Mouse (Mus musculus): ENCODE data around the gene Pdpk1. TPM values are rescaled to one million over a fixed set of nuclear protein-coding genes. Genes with fewer than 3 reads are reported as not detected.

Pdpk1 gene
- polyA plus RNA-seq, 1 experiment from 2014 or later = 38.6 TPM

DNA sequence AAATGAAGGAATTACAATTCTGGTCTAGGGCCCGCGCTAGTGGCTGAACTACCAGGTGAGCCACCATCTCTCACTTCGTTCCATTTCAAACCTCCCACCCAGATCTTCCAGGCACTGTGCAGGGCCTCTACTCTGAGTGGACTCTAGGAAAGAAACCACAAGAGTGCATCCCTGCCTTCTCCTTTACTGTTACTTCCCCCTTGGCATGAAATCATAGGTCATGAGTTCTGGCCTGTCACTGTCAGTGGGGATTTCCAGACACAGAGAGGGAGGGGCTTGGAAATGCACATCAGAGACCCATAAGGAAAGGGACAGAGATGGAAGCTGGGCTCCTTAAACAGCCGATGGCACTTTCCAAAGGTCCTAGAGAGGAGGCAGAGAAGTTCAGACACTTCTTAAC lies 21.0 kb upstream of the Pdpk1 start:
- Histone ChIP-seq H3K4me1 (peaks cover 20% of the 10 kb centered on the region), H3K9me3 (no peaks in the 10 kb centered on the region), H3K4me2 (no peak overlapping the region), H3K4me3 (no peak overlapping the region), H3K36me3 (peaks cover 11% of the 10 kb centered on the region), H3K27ac (no peak overlapping the region), H3K27me3 (no peaks in the 10 kb centered on the region), H3K9ac (no peak overlapping the region)
- 80% methylated on average over 4 of the region's 4 CpGs for WGBS
- ATAC-seq (ENCODE audit: insufficient number of reproducible peaks, low FRiP score, low TSS enrichment, low read depth) = no peak

- Histone ChIP-seq H3K9ac (no peak overlapping the region), H3K27me3 (no peaks in the 10 kb centered on the region), H3K4me2 (no peak overlapping the region), H3K4me1 (peaks cover 20% of the 10 kb centered on the region), H3K9me3 (no peaks in the 10 kb centered on the region), H3K27ac (no peak overlapping the region), H3K4me3 (no peak overlapping the region), H3K36me3 (peaks cover 15% of the 10 kb centered on the region)
- 80% methylated on average over 5 of the region's 5 CpGs for WGBS
- ATAC-seq (ENCODE audit: insufficient number of reproducible peaks, low FRiP score, low TSS enrichment, low read depth) = no peak
Measured at GRCm38 (mm10) chr17:24170729-24171128, 20.0 kb upstream of the Pdpk1 start.

GRCm38 (mm10) chr17:24170125-24170524 lies 19.4 kb upstream of the Pdpk1 start:
- Histone ChIP-seq H3K4me2 (peak overlapping the region; percentile 85), H3K9me3 (no peaks in the 10 kb centered on the region), H3K4me3 (peak overlapping the region; percentile 83), H3K9ac (peak overlapping the region; percentile 90), H3K4me1 (peaks cover 26% of the 10 kb centered on the region), H3K36me3 (peaks cover 20% of the 10 kb centered on the region), H3K27ac (peak overlapping the region; percentile 99), H3K27me3 (no peaks in the 10 kb centered on the region)
- WGBS = 60% methylated on average over 3 of the region's 3 CpGs
- no peak for ATAC-seq (ENCODE audit: insufficient number of reproducible peaks, low FRiP score, low TSS enrichment, low read depth)

DNA sequence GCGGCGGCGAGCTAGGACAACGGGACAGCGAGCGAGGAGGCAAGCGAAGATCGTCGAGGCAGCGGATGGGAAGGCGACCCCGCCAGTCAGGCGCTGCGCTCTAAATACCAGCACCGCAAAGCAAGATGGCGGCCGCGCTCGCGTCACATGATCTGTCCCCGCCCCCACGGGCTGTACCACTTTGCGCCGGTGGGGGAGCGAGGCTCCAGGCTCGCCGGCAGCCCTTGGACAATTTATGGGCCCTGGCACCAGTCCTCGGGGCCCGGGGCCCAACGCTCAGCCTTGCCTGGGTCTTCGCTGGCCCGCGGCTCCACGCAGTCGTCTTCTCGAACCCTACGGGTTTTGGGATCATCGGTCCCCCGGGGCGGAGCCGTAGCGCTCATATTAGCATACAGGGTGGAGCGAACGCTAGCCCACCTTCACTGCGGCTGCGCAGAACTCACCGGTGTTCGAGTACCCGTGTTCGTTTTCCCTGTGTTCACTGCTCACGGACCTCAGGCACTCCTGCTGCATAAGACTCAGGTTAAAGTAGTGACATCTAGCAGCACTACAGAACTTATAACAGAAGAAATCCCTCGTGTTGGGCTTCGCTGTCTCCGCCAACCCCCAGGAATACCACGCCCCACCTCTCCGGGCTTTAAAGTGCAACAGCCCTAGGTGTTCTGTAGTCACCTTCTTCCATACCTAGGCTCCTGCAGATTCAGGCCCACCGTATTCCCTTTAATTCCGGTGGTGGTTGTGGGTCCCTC lies 18.8 kb upstream of the Pdpk1 start, which contains the start of gene Atp6v0c:
Atp6v0c (minus strand) TSS at position 386 of the 749 bp plus-strand sequence.
- H3K36me3 ChIP-seq = peaks cover 26% of the 10 kb centered on the region
- peak within 1 kb of the TSS; percentile 85 for H3K4me2 ChIP-seq
- H3K27ac ChIP-seq = peak within 1 kb of the TSS; percentile 99
- H3K9me3 ChIP-seq = no peaks in the 10 kb centered on the region
- peaks cover 31% of the 10 kb centered on the region for H3K4me1 ChIP-seq
- peak within 1 kb of the TSS; percentile 83 for H3K4me3 ChIP-seq
- no peaks in the 10 kb centered on the region for H3K27me3 ChIP-seq
- WGBS = under 1% methylated on average over 58 of the region's 58 CpGs
- peak within 1 kb of the TSS; percentile 90 for H3K9ac ChIP-seq
- peak; percentile 89 for ATAC-seq (ENCODE audit: insufficient number of reproducible peaks, low FRiP score, low TSS enrichment, low read depth)

DNA sequence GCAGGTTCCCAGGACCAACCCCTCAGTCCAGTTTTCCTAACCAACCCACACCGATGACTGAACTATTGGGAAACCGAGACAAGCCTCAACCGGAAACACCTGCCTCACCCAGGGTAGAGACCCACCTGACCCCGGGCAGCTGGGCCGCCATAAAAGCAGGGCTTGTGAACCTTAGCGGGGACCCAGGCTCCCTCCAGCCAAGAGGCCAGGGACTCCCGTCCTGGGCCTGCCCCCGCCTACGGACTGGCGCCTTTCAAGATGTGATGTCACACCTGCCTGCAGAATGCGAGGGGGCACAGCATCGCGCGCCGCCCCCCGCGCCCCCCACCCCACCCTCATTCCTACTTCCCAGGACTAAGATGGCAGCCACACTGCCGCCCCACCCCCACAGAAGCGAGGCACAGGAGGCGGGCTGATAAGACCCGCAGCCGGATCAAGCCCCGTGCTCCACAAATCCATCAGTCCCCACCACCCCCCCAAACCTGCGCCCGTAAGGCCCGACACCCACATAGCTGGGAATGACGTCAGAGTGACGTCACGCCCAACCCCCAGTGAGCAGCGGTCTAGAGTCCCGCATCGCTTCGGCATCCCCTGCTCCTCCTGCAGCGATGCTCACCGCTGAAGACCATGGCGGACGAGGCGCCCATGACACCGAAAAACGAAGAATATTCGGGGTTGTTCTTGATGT lies 18.0 kb upstream of the Pdpk1 start:
- peak overlapping the region; percentile 85 for H3K4me2 ChIP-seq
- no peaks in the 10 kb centered on the region for H3K9me3 ChIP-seq
- H3K4me1 ChIP-seq = peaks cover 31% of the 10 kb centered on the region
- H3K36me3 ChIP-seq = peaks cover 26% of the 10 kb centered on the region
- peak overlapping the region; percentile 90 for H3K9ac ChIP-seq
- H3K4me3 ChIP-seq = peak overlapping the region; percentile 83
- H3K27ac ChIP-seq = peak overlapping the region; percentile 99
- 1% methylated on average over 40 of the region's 41 CpGs for WGBS
- peak; percentile 52 for ATAC-seq (ENCODE audit: insufficient number of reproducible peaks, low FRiP score, low TSS enrichment, low read depth)
- no peaks in the 10 kb centered on the region for H3K27me3 ChIP-seq

GRCm38 (mm10) chr17:24167891-24168505 lies 17.3 kb upstream of the Pdpk1 start:
- Histone ChIP-seq H3K27ac (peak overlapping the region; percentile 99), H3K4me3 (peak overlapping the region; percentile 83)
- 46% methylated on average over 7 of the region's 7 CpGs for WGBS

DNA sequence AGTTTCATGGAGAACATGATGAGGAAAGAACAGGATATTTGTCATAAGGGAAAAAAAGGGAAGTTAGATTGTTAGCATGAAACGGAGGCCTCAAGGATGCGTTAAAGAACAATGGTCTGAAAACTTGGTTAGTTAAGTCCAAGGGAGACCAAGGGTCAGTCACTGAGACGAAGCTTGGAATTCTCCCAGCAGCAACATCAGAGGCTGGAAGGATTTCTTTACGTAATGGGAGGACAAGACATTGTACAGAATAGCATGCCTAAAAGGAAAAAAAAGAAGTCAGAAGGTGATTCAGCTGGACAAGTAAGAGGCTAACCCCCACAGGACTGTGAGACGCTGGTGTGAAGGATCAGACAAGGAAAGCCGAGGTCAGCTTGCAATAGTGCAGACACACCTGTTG lies 16.4 kb upstream of the Pdpk1 start:
- Histone ChIP-seq H3K4me3 (no peak overlapping the region), H3K4me1 (peaks cover 42% of the 10 kb centered on the region), H3K27me3 (no peaks in the 10 kb centered on the region), H3K9me3 (no peaks in the 10 kb centered on the region), H3K36me3 (peaks cover 26% of the 10 kb centered on the region), H3K4me2 (no peak overlapping the region), H3K9ac (no peak overlapping the region), H3K27ac (no peak overlapping the region)
- 82% methylated on average over 6 of the region's 6 CpGs for WGBS
- ATAC-seq (ENCODE audit: insufficient number of reproducible peaks, low FRiP score, low TSS enrichment, low read depth) = no peak

More at GRCm38 (mm10) chr17:24167891-24168505, 17.3 kb upstream of the Pdpk1 start:
- no peak for ATAC-seq (ENCODE audit: insufficient number of reproducible peaks, low FRiP score, low TSS enrichment, low read depth)
- Histone ChIP-seq H3K36me3 (peaks cover 26% of the 10 kb centered on the region), H3K9me3 (no peaks in the 10 kb centered on the region), H3K9ac (peak overlapping the region; percentile 90), H3K27me3 (no peaks in the 10 kb centered on the region), H3K4me2 (peak overlapping the region; percentile 85), H3K4me1 (peaks cover 33% of the 10 kb centered on the region)

- WGBS = 83% methylated on average over 11 of the region's 11 CpGs
- Histone ChIP-seq H3K4me2 (no peak overlapping the region), H3K4me3 (no peak overlapping the region), H3K4me1 (peaks cover 36% of the 10 kb centered on the region), H3K9me3 (no peaks in the 10 kb centered on the region), H3K27ac (0 out of 2 replicates have a peak overlapping the region, but pooled peaks have one; percentile 17), H3K9ac (no peak overlapping the region), H3K36me3 (peaks cover 30% of the 10 kb centered on the region), H3K27me3 (no peaks in the 10 kb centered on the region)
- ATAC-seq (ENCODE audit: insufficient number of reproducible peaks, low FRiP score, low TSS enrichment, low read depth) = no peak
Measured at GRCm38 (mm10) chr17:24164566-24165259, 14.0 kb upstream of the Pdpk1 start.

GRCm38 (mm10) chr17:24163176-24163962 lies 12.6 kb upstream of the Pdpk1 start, which contains the start of gene Amdhd2:
Gene Amdhd2 (minus strand): TSS chr17:24163766.
- Histone ChIP-seq H3K9ac (peak within 1 kb of the TSS; percentile 81), H3K36me3 (peaks cover 30% of the 10 kb centered on the region), H3K9me3 (no peaks in the 10 kb centered on the region), H3K4me2 (peak within 1 kb of the TSS; percentile 95), H3K27me3 (no peaks in the 10 kb centered on the region), H3K27ac (peak within 1 kb of the TSS; percentile 86), H3K4me1 (peaks cover 33% of the 10 kb centered on the region), H3K4me3 (peak within 1 kb of the TSS; percentile 75)
- under 1% methylated on average over 47 of the region's 47 CpGs for WGBS
- peak; percentile 89 for ATAC-seq (ENCODE audit: insufficient number of reproducible peaks, low FRiP score, low TSS enrichment, low read depth)

GRCm38 (mm10) chr17:24162584-24163175 lies 12.0 kb upstream of the Pdpk1 start:
- no peaks in the 10 kb centered on the region for H3K27me3 ChIP-seq
- H3K4me1 ChIP-seq = peaks cover 26% of the 10 kb centered on the region
- H3K27ac ChIP-seq = peak overlapping the region; percentile 86
- peak overlapping the region; percentile 75 for H3K4me3 ChIP-seq
- peak overlapping the region; percentile 81 for H3K9ac ChIP-seq
- H3K4me2 ChIP-seq = peak overlapping the region; percentile 95
- no peak for ATAC-seq (ENCODE audit: insufficient number of reproducible peaks, low FRiP score, low TSS enrichment, low read depth)
- 26% methylated on average over 17 of the region's 17 CpGs for WGBS
- H3K9me3 ChIP-seq = no peaks in the 10 kb centered on the region
- H3K36me3 ChIP-seq = peaks cover 33% of the 10 kb centered on the region

Data from limb, embryonic 15.5 days (tissue).